Mouse (Mus musculus): Measurements from ENCODE around the gene Usp10.

- TF ChIP-seq CTCF (IDR thresholded peaks at IDR 0.05; ENCODE audit: extremely low read depth, insufficient read depth, insufficient read length, insufficient replicate concordance) (no peak), POLR2A (IDR thresholded peaks at IDR 0.05; ENCODE audit: low read depth, low read length) (no peak)
These were observed at the start of gene Usp10 for GRCm38 (mm10) chr8:119909944-119910546.
